Mouse (Mus musculus) megakaryocyte progenitor cell, adult 5-6 weeks (primary cell): ENCODE measurements around the gene Olfr588-ps1. TPM values are rescaled to one million over a fixed set of nuclear protein-coding genes. Genes with fewer than 3 reads are reported as not detected.
"Not testable (repeated sequence)": the region's sequence is repeated elsewhere in the genome, so short reads cannot be mapped to it uniquely, and the experiment has no call there.

Experiments
- ATAC-seq: replicated peaks from 2 replicates; pipeline ENCODE4 v1.8.0; 2016; ENCODE audit warnings: mild to moderate bottlenecking, moderate TSS enrichment, inconsistent platforms; ENCODE audit not compliant: poor library complexity
- total RNA-seq, 2 experiments: library from RNA; stranded (forward) in 1 of 2; stranded (reverse) in 1 of 2; fragments of 157-497, 149-512 nt in 1 of 2; fragments of 200-1000 nt in 1 of 2; gene quantifications; 2 replicates each; pipeline versions ENCODE4 v1.2.3 to v1.2.4; 2015 to 2017

The Olfr588-ps1 gene
- not detected in 2 replicates for total RNA-seq (2015)
- not detected in 2 replicates for total RNA-seq (2017)

GRCm38 (mm10) chr7:103140579-103140978 is at the start of gene Olfr588-ps1:
TSS of gene Olfr588-ps1 (plus strand) at chr7:103140879.
- ATAC-seq = no peak

GRCm38 (mm10) chr7:103097420-103097819 is 43.3 kb upstream of the Olfr588-ps1 start, which contains the start of gene Olfr585:
TSS of gene Olfr585 (plus strand) at chr7:103097720.
- ATAC-seq = no peak

- no peak for ATAC-seq
Measured at GRCm38 (mm10) chr7:103119406-103119805, 21.3 kb upstream of the Olfr588-ps1 start.

GRCm38 (mm10) chr7:103125538-103125937 is 15.1 kb upstream of the Olfr588-ps1 start, which contains the start of gene Olfr586:
TSS of gene Olfr586 (minus strand) at chr7:103125638.
- no peak for ATAC-seq

- no peak for ATAC-seq
Measured at GRCm38 (mm10) chr7:103156256-103156655, 15.6 kb downstream of the Olfr588-ps1 start, which contains the start of gene Olfr589. TSS of gene Olfr589 (minus strand) at chr7:103156356.

- ATAC-seq = no peak
Measured at GRCm38 (mm10) chr7:103169697-103170096, 29.0 kb downstream of the Olfr588-ps1 start.

- no peak for ATAC-seq
Measured at GRCm38 (mm10) chr7:103178240-103178639, 37.6 kb downstream of the Olfr588-ps1 start, which contains the start of gene Olfr591. TSS of gene Olfr591 (minus strand) at chr7:103178340.

GRCm38 (mm10) chr7:103184503-103184902 is 43.8 kb downstream of the Olfr588-ps1 start, which contains the start of gene Olfr592:
TSS of gene Olfr592 (plus strand) at chr7:103184803.
- not testable (repeated sequence) for ATAC-seq

Other genes with a start within 250 kb of the Olfr588-ps1 start
- gene Olfr569, start 250.0 kb upstream of the Olfr588-ps1 start, total RNA-seq (2015) = not detected in 2 replicates
- gene Olfr569, start 250.0 kb upstream of the Olfr588-ps1 start, total RNA-seq (2017) = not detected in 2 replicates
- not detected in 2 replicates for gene Olfr570, start 246.3 kb upstream of the Olfr588-ps1 start, total RNA-seq (2015)
- not detected in 2 replicates for gene Olfr570, start 246.3 kb upstream of the Olfr588-ps1 start, total RNA-seq (2017)
- not detected in 2 replicates for gene Olfr571, start 223.3 kb upstream of the Olfr588-ps1 start, total RNA-seq (2015)
- not detected in 2 replicates for gene Olfr571, start 223.3 kb upstream of the Olfr588-ps1 start, total RNA-seq (2017)
- gene Olfr572, start 216.5 kb upstream of the Olfr588-ps1 start, total RNA-seq (2015) = not detected in 2 replicates
- not detected in 2 replicates for gene Olfr572, start 216.5 kb upstream of the Olfr588-ps1 start, total RNA-seq (2017)
- gene Olfr573-ps1, start 198.3 kb upstream of the Olfr588-ps1 start, total RNA-seq (2015) = not detected in 2 replicates
- gene Olfr573-ps1, start 198.3 kb upstream of the Olfr588-ps1 start, total RNA-seq (2017) = not detected in 2 replicates
- not detected in 2 replicates for gene Olfr574, start 192.4 kb upstream of the Olfr588-ps1 start, total RNA-seq (2015)
- gene Olfr574, start 192.4 kb upstream of the Olfr588-ps1 start, total RNA-seq (2017) = not detected in 2 replicates
- not detected in 2 replicates for gene Olfr575, start 182.1 kb upstream of the Olfr588-ps1 start, total RNA-seq (2015)
- gene Olfr575, start 182.1 kb upstream of the Olfr588-ps1 start, total RNA-seq (2017) = not detected in 2 replicates
- not detected in 2 replicates for gene Olfr576, start 178.2 kb upstream of the Olfr588-ps1 start, total RNA-seq (2015)
- not detected in 2 replicates for gene Olfr576, start 178.2 kb upstream of the Olfr588-ps1 start, total RNA-seq (2017)
- gene Olfr577, start 164.9 kb upstream of the Olfr588-ps1 start, total RNA-seq (2015) = not detected in 2 replicates
- not detected in 2 replicates for gene Olfr577, start 164.9 kb upstream of the Olfr588-ps1 start, total RNA-seq (2017)
- gene Olfr578, start 151.6 kb upstream of the Olfr588-ps1 start, total RNA-seq (2015) = not detected in 2 replicates
- not detected in 2 replicates for gene Olfr578, start 151.6 kb upstream of the Olfr588-ps1 start, total RNA-seq (2017)
- not detected in 2 replicates for gene Olfr582, start 102.9 kb upstream of the Olfr588-ps1 start, total RNA-seq (2015)
- not detected in 2 replicates for gene Olfr582, start 102.9 kb upstream of the Olfr588-ps1 start, total RNA-seq (2017)
- not detected in 2 replicates for gene Olfr583, start 89.6 kb upstream of the Olfr588-ps1 start, total RNA-seq (2015)
- gene Olfr583, start 89.6 kb upstream of the Olfr588-ps1 start, total RNA-seq (2017) = not detected in 2 replicates
- not detected in 2 replicates for gene Olfr584, start 59.0 kb upstream of the Olfr588-ps1 start, total RNA-seq (2015)
- gene Olfr584, start 59.0 kb upstream of the Olfr588-ps1 start, total RNA-seq (2017) = not detected in 2 replicates
- gene Olfr585, start 43.2 kb upstream of the Olfr588-ps1 start, total RNA-seq (2015) = not detected in 2 replicates
- not detected in 2 replicates for gene Olfr585, start 43.2 kb upstream of the Olfr588-ps1 start, total RNA-seq (2017)
- gene Olfr586, start 15.2 kb upstream of the Olfr588-ps1 start, total RNA-seq (2015) = not detected in 2 replicates
- not detected in 2 replicates for gene Olfr586, start 15.2 kb upstream of the Olfr588-ps1 start, total RNA-seq (2017)
- gene Olfr589, start 15.5 kb downstream of the Olfr588-ps1 start, total RNA-seq (2015) = not detected in 2 replicates
- gene Olfr589, start 15.5 kb downstream of the Olfr588-ps1 start, total RNA-seq (2017) = not detected in 2 replicates
- not detected in 2 replicates for gene Olfr591, start 37.5 kb downstream of the Olfr588-ps1 start, total RNA-seq (2015)
- not detected in 2 replicates for gene Olfr591, start 37.5 kb downstream of the Olfr588-ps1 start, total RNA-seq (2017)
- not detected in 2 replicates for gene Olfr592, start 43.9 kb downstream of the Olfr588-ps1 start, total RNA-seq (2015)
- not detected in 2 replicates for gene Olfr592, start 43.9 kb downstream of the Olfr588-ps1 start, total RNA-seq (2017)
- gene Olfr593, start 71.0 kb downstream of the Olfr588-ps1 start, total RNA-seq (2015) = not detected in 2 replicates
- not detected in 2 replicates for gene Olfr593, start 71.0 kb downstream of the Olfr588-ps1 start, total RNA-seq (2017)
- gene Olfr594, start 76.1 kb downstream of the Olfr588-ps1 start, total RNA-seq (2015) = not detected in 2 replicates
- not detected in 2 replicates for gene Olfr594, start 76.1 kb downstream of the Olfr588-ps1 start, total RNA-seq (2017)
- gene Usp17ld, start 111.6 kb downstream of the Olfr588-ps1 start, total RNA-seq (2015) = not detected in 2 replicates
- not detected in 2 replicates for gene Usp17ld, start 111.6 kb downstream of the Olfr588-ps1 start, total RNA-seq (2017)
- not detected in 2 replicates for gene Olfr596, start 164.8 kb downstream of the Olfr588-ps1 start, total RNA-seq (2015)
- gene Olfr596, start 164.8 kb downstream of the Olfr588-ps1 start, total RNA-seq (2017) = not detected in 2 replicates
- gene Olfr597, start 175.4 kb downstream of the Olfr588-ps1 start, total RNA-seq (2015) = not detected in 2 replicates
- not detected in 2 replicates for gene Olfr597, start 175.4 kb downstream of the Olfr588-ps1 start, total RNA-seq (2017)
- not detected in 2 replicates for gene Olfr598, start 182.7 kb downstream of the Olfr588-ps1 start, total RNA-seq (2015)
- gene Olfr598, start 182.7 kb downstream of the Olfr588-ps1 start, total RNA-seq (2017) = not detected in 2 replicates
- not detected in 2 replicates for gene Olfr599, start 195.0 kb downstream of the Olfr588-ps1 start, total RNA-seq (2015)
- gene Olfr599, start 195.0 kb downstream of the Olfr588-ps1 start, total RNA-seq (2017) = not detected in 2 replicates
- not detected in 2 replicates for gene Olfr600, start 208.8 kb downstream of the Olfr588-ps1 start, total RNA-seq (2015)
- not detected in 2 replicates for gene Olfr600, start 208.8 kb downstream of the Olfr588-ps1 start, total RNA-seq (2017)
- not detected in 2 replicates for gene Olfr601, start 221.8 kb downstream of the Olfr588-ps1 start, total RNA-seq (2015)
- gene Olfr601, start 221.8 kb downstream of the Olfr588-ps1 start, total RNA-seq (2017) = not detected in 2 replicates
- not detected in 2 replicates for gene Olfr603, start 245.3 kb downstream of the Olfr588-ps1 start, total RNA-seq (2015)
- not detected in 2 replicates for gene Olfr603, start 245.3 kb downstream of the Olfr588-ps1 start, total RNA-seq (2017)